Mouse (Mus musculus) limb, embryonic 14.5 days (tissue): ENCODE measurements around the gene Cep104. TPM values are rescaled to one million over a fixed set of nuclear protein-coding genes. Genes with fewer than 3 reads are reported as not detected.

Experiments
- ATAC-seq: fragments of 200-750 bp; cut with Nextera tagmentation; 2 replicates; pipeline ENCODE4 v1.8.0; 2017; ENCODE audit warnings: low read depth, moderate number of reproducible peaks, moderate TSS enrichment; ENCODE audit not compliant: low FRiP score
- DNase-seq: peaks from one replicate; pipeline ENCODE4 v3.0.0-alpha.2; 2015; ENCODE audit warnings: low spot score
- H3K27ac ChIP-seq: fragments of 300-500 bp; sonication (generic); replicated peaks from 2 replicates; pipeline ENCODE4 v1.5.1; 2014; ENCODE audit warnings: low read depth, mild to moderate bottlenecking, low read length, moderate library complexity, mixed read lengths
- H3K27me3 ChIP-seq: fragments of 300-500 bp; sonication (generic); 2 replicates; pipeline ENCODE4 v1.6.1; 2014; ENCODE audit warnings: low read length, mixed read lengths; ENCODE audit not compliant: control insufficient read depth, insufficient read depth
- H3K36me3 ChIP-seq: fragments of 300-500 bp; sonication (generic); 2 replicates; pipeline ENCODE4 v1.6.1; 2014; ENCODE audit warnings: mild to moderate bottlenecking, low read length, moderate library complexity, mixed read lengths; ENCODE audit not compliant: control insufficient read depth, insufficient read depth
- H3K4me1 ChIP-seq: fragments of 300-500 bp; sonication (generic); 2 replicates; pipeline ENCODE4 v1.6.1; 2014; ENCODE audit warnings: antibody characterized with exemption, low read length, mixed read lengths; ENCODE audit not compliant: control insufficient read depth, insufficient read depth
- H3K4me2 ChIP-seq: fragments of 300-500 bp; sonication (generic); replicated peaks from 2 replicates; pipeline ENCODE4 v1.6.1; 2014; ENCODE audit warnings: low read depth, mild to moderate bottlenecking, low read length, moderate library complexity; ENCODE audit not compliant: severe bottlenecking
- H3K4me3 ChIP-seq: fragments of 300-500 bp; sonication (generic); replicated peaks from 2 replicates; pipeline ENCODE4 v1.5.1; 2014; ENCODE audit warnings: low read length
- H3K9ac ChIP-seq: fragments of 300-500 bp; sonication (generic); 2 replicates; pipeline ENCODE4 v1.6.1; 2014; ENCODE audit warnings: mild to moderate bottlenecking, low read depth, low read length, moderate library complexity; ENCODE audit not compliant: severe bottlenecking
- H3K9me3 ChIP-seq: fragments of 300-500 bp; sonication (generic); 2 replicates; pipeline ENCODE4 v1.6.1; 2016; ENCODE audit warnings: low read length; ENCODE audit not compliant: control insufficient read depth
- POLR2A ChIP-seq: fragments of 200-500 bp; IDR thresholded peaks from 2 replicates; pipeline ENCODE4 v1.8.0; 2012; ENCODE audit warnings: inconsistent platforms, mild to moderate bottlenecking, moderate library complexity, borderline replicate concordance; ENCODE audit not compliant: insufficient read depth, insufficient read length; ENCODE audit errors: extremely low read depth
- WGBS: fragments of 180-500 bp; shearing (Covaris S2); extraction: QIAGEN DNeasy Blood & Tissue Kit; methylation state at CpG from one replicate; pipeline ENCODE4 v1.1.7; 2014; 5-methylcytosine and 5-hydroxymethylcytosine counted together
- polyA plus RNA-seq, 2 experiments: library from polyadenylated mRNA; depleted of rRNA in 1 of 2; stranded (reverse) in 1 of 2; unstranded in 1 of 2; fragments of >200 nt; fragmentation: Nextera tagmentation in 1 of 2; extraction: Ambion mirVana in 1 of 2; gene quantifications; 2 replicates each; pipeline versions ENCODE4 v1.2.1 to v1.2.3; 2012 to 2014

Cep104 gene
- polyA plus RNA-seq, 2 experiments, result 13.3 to 13.9 TPM

- no peaks in the 10 kb centered on the region for H3K36me3 ChIP-seq
- H3K27me3 ChIP-seq, result no peaks in the 10 kb centered on the region
- DNase-seq (no peak), ATAC-seq (no peak)
- no peak overlapping the region for H3K4me2 ChIP-seq
- no peaks in the 10 kb centered on the region for H3K4me1 ChIP-seq
- 82% methylated on average over 3 of the region's 3 CpGs for WGBS
- H3K4me3 ChIP-seq, result no peak overlapping the region
- no peaks in the 10 kb centered on the region for H3K9me3 ChIP-seq
- TF ChIP-seq POLR2A, result no peak
- no peak overlapping the region for H3K27ac ChIP-seq
- no peak overlapping the region for H3K9ac ChIP-seq
Observed at GRCm38 (mm10) chr4:154051401-154051800, 76.4 kb downstream of the Cep104 start.

GRCm38 (mm10) chr4:154053065-154053464, 78.1 kb downstream of the Cep104 start:
- Histone ChIP-seq H3K27ac (no peak overlapping the region), H3K9me3 (no peaks in the 10 kb centered on the region), H3K27me3 (no peaks in the 10 kb centered on the region), H3K36me3 (no peaks in the 10 kb centered on the region), H3K4me1 (0 out of 2 replicates have a peak, but pooled peaks cover 2% of the 10 kb centered on the region), H3K4me3 (no peak overlapping the region), H3K9ac (no peak overlapping the region), H3K4me2 (no peak overlapping the region)
- ATAC-seq, result no peak
- TF ChIP-seq POLR2A, result no peak
- DNase-seq, result no peak
- 36% methylated on average over 4 of the region's 4 CpGs for WGBS

GRCm38 (mm10) chr4:154055482-154055881, 80.5 kb downstream of the Cep104 start:
- Histone ChIP-seq H3K4me2 (no peak overlapping the region), H3K36me3 (no peaks in the 10 kb centered on the region), H3K27me3 (no peaks in the 10 kb centered on the region), H3K9me3 (no peaks in the 10 kb centered on the region), H3K4me3 (no peak overlapping the region), H3K4me1 (0 out of 2 replicates have a peak, but pooled peaks cover 2% of the 10 kb centered on the region), H3K27ac (no peak overlapping the region), H3K9ac (no peak overlapping the region)
- ATAC-seq (no peak), DNase-seq (no peak)
- no peak for TF ChIP-seq POLR2A
- WGBS, result 80% methylated on average over 7 of the region's 7 CpGs

- H3K27me3 ChIP-seq, result no peaks in the 10 kb centered on the region
- H3K4me1 ChIP-seq, result 0 out of 2 replicates have a peak, but pooled peaks cover 2% of the 10 kb centered on the region
- 53% methylated on average over 2 of the region's 2 CpGs for WGBS
- H3K4me2 ChIP-seq, result no peak overlapping the region
- no peaks in the 10 kb centered on the region for H3K36me3 ChIP-seq
- ATAC-seq (peak; percentile 41; the same call in 1 of the 2 replicates), DNase-seq (no peak)
- no peak overlapping the region for H3K9ac ChIP-seq
- no peak overlapping the region for H3K27ac ChIP-seq
- no peak overlapping the region for H3K4me3 ChIP-seq
- no peaks in the 10 kb centered on the region for H3K9me3 ChIP-seq
- no peak for TF ChIP-seq POLR2A
Observed at GRCm38 (mm10) chr4:154056046-154056445, 81.1 kb downstream of the Cep104 start.

- Histone ChIP-seq H3K9me3 (no peaks in the 10 kb centered on the region), H3K27me3 (no peaks in the 10 kb centered on the region), H3K9ac (no peak overlapping the region), H3K4me1 (0 out of 2 replicates have a peak, but pooled peaks cover 2% of the 10 kb centered on the region), H3K4me3 (no peak overlapping the region), H3K36me3 (no peaks in the 10 kb centered on the region), H3K4me2 (no peak overlapping the region), H3K27ac (no peak overlapping the region)
- no peak for DNase-seq
- 43% methylated on average over 2 of the region's 2 CpGs for whole genome bisulfite sequencing
- TF ChIP-seq POLR2A, result no peak
- ATAC-seq, result no peak
Observed at GRCm38 (mm10) chr4:154056661-154057060, 81.7 kb downstream of the Cep104 start.

- Histone ChIP-seq H3K27ac (no peak overlapping the region), H3K9me3 (no peaks in the 10 kb centered on the region), H3K36me3 (no peaks in the 10 kb centered on the region), H3K9ac (no peak overlapping the region), H3K4me2 (no peak overlapping the region), H3K4me3 (no peak overlapping the region), H3K4me1 (0 out of 2 replicates have a peak, but pooled peaks cover 2% of the 10 kb centered on the region), H3K27me3 (no peaks in the 10 kb centered on the region)
- DNase-seq, result peak; percentile 56
- ATAC-seq, result peak; percentile 41; the same call in 1 of the 2 replicates
- WGBS, result 55% methylated on average over 4 of the region's 4 CpGs
- no peak for TF ChIP-seq POLR2A
Observed at GRCm38 (mm10) chr4:154057696-154058095, 82.7 kb downstream of the Cep104 start.

Other genes with a start within 250 kb of the Cep104 start
- 43.5 and 44.4 TPM in 2 replicates for gene A430005L14Rik, start 18.0 kb upstream of the Cep104 start, polyA plus RNA-seq (2012; rRNA removed)
- gene A430005L14Rik, start 18.0 kb upstream of the Cep104 start, polyA plus RNA-seq (2014; fragmentation: Nextera tagmentation; extraction: Ambion mirVana), result 70.8 and 71.6 TPM in 2 replicates
- 28.8 and 39.6 TPM in 2 replicates for gene Dffb, start 68 bp upstream of the Cep104 start, polyA plus RNA-seq (2012; rRNA removed)
- 10.5 and 12.0 TPM in 2 replicates for gene Dffb, start 68 bp upstream of the Cep104 start, polyA plus RNA-seq (2014; fragmentation: Nextera tagmentation; extraction: Ambion mirVana)
- 49.2 and 59.0 TPM in 2 replicates for gene Lrrc47, start 36.5 kb downstream of the Cep104 start, polyA plus RNA-seq (2012; rRNA removed)
- gene Lrrc47, start 36.5 kb downstream of the Cep104 start, polyA plus RNA-seq (2014; fragmentation: Nextera tagmentation; extraction: Ambion mirVana), result 11.8 and 12.3 TPM in 2 replicates
- gene Smim1, start 51.0 kb downstream of the Cep104 start, polyA plus RNA-seq (2012; rRNA removed), result 22.4 and 23.9 TPM in 2 replicates
- 20.6 and 20.7 TPM in 2 replicates for gene Smim1, start 51.0 kb downstream of the Cep104 start, polyA plus RNA-seq (2014; fragmentation: Nextera tagmentation; extraction: Ambion mirVana)
- gene Ccdc27, start 67.5 kb downstream of the Cep104 start, polyA plus RNA-seq (2012; rRNA removed), result not detected in 2 replicates
- 0.10 TPM in 1 of 2 replicates, not detected in the other for gene Ccdc27, start 67.5 kb downstream of the Cep104 start, polyA plus RNA-seq (2014; fragmentation: Nextera tagmentation; extraction: Ambion mirVana)
- gene Trp73, start 165.0 kb downstream of the Cep104 start, polyA plus RNA-seq (2012; rRNA removed), result 2.2 TPM in 2 replicates
- gene Trp73, start 165.0 kb downstream of the Cep104 start, polyA plus RNA-seq (2014; fragmentation: Nextera tagmentation; extraction: Ambion mirVana), result 2.6 and 2.9 TPM in 2 replicates
- 37.9 and 47.7 TPM in 2 replicates for gene Wrap73, start 167.2 kb downstream of the Cep104 start, polyA plus RNA-seq (2012; rRNA removed)
- gene Wrap73, start 167.2 kb downstream of the Cep104 start, polyA plus RNA-seq (2014; fragmentation: Nextera tagmentation; extraction: Ambion mirVana), result 38.2 and 45.3 TPM in 2 replicates
- 95.7 and 106 TPM in 2 replicates for gene Tprgl, start 185.5 kb downstream of the Cep104 start, polyA plus RNA-seq (2012; rRNA removed)
- gene Tprgl, start 185.5 kb downstream of the Cep104 start, polyA plus RNA-seq (2014; fragmentation: Nextera tagmentation; extraction: Ambion mirVana), result 156 and 157 TPM in 2 replicates
- gene Megf6, start 195.5 kb downstream of the Cep104 start, polyA plus RNA-seq (2012; rRNA removed), result 81.1 and 107 TPM in 2 replicates
- gene Megf6, start 195.5 kb downstream of the Cep104 start, polyA plus RNA-seq (2014; fragmentation: Nextera tagmentation; extraction: Ambion mirVana), result 99.9 and 103 TPM in 2 replicates